Mouse (Mus musculus) cerebellum, postnatal 14 days (tissue): ENCODE data around the gene Zbed3.
"Not testable (repeated sequence)": the region's sequence is repeated elsewhere in the genome, so short reads cannot be mapped to it uniquely, and the experiment has no call there.

Experiments
- DNase-seq, 2 experiments: peaks; one replicate each; pipeline ENCODE4 v3.0.0; 2021; ENCODE audit warnings: mixed read lengths in 2 of 2

The Zbed3 gene

GRCm38 (mm10) chr13:95332086-95332899 lies 8.9 kb downstream of the Zbed3 start:
- no peak for DNase-seq

- DNase-seq, result peak; percentile 75 to 78
Measured at GRCm38 (mm10) chr13:95336122-95336677, 12.8 kb downstream of the Zbed3 start.

GRCm38 (mm10) chr13:95343470-95343869 lies 20.1 kb downstream of the Zbed3 start:
- no peak for DNase-seq

- DNase-seq, result no peak
Measured at GRCm38 (mm10) chr13:95345869-95346268, 22.5 kb downstream of the Zbed3 start.

GRCm38 (mm10) chr13:95347018-95347696 lies 23.7 kb downstream of the Zbed3 start:
- peak; percentile 86 to 92 for DNase-seq

GRCm38 (mm10) chr13:95348476-95348875 lies 25.1 kb downstream of the Zbed3 start:
- no peak for DNase-seq

- DNase-seq, result no peak
Measured at GRCm38 (mm10) chr13:95358223-95358622, 34.8 kb downstream of the Zbed3 start.

- no peak for DNase-seq
Measured at GRCm38 (mm10) chr13:95363440-95363839, 40.0 kb downstream of the Zbed3 start.

GRCm38 (mm10) chr13:95366356-95366755 lies 42.9 kb downstream of the Zbed3 start:
- no peak for DNase-seq

GRCm38 (mm10) chr13:95374701-95375553 lies 51.5 kb downstream of the Zbed3 start, which contains the start of gene Aggf1:
Gene Aggf1, minus strand, starts transcription at chr13:95375352.
- peak; percentile 91 to 92 for DNase-seq

- DNase-seq, result no peak
Measured at GRCm38 (mm10) chr13:95375554-95375914, 52.1 kb downstream of the Zbed3 start.

- DNase-seq, result not testable (repeated sequence)
Measured at GRCm38 (mm10) chr13:95376689-95377289, 53.4 kb downstream of the Zbed3 start.

- no peak for DNase-seq
Measured at GRCm38 (mm10) chr13:95378696-95379095, 55.3 kb downstream of the Zbed3 start.

GRCm38 (mm10) chr13:95382418-95382817 lies 59.0 kb downstream of the Zbed3 start:
- no peak for DNase-seq
